7 mouse cellular contexts compared by ENCODE assay signal in genomic region chr8:19702972-19703709, GRCm38 (mm10). TPM values are rescaled to one million over a fixed set of nuclear protein-coding genes. Genes with fewer than 3 reads are reported as not detected.
DNase-seq lines count a peak whose midpoint lies in the region; ATAC-seq and TF ChIP-seq lines count a peak whose summit lies in the region.
"Not testable (repeated sequence)": the region's sequence is repeated elsewhere in the genome, so short reads cannot be mapped to it uniquely, and the experiment has no call there.

No protein-coding gene starts in this region.

- WGBS in embryonic facial prominence, embryonic 11.5 days: 45% methylated on average over 13 of the region's 13 CpGs
- 36% methylated on average over 13 of the region's 13 CpGs for WGBS in intestine, postnatal 0 days

- H3K36me3 ChIP-seq in embryonic facial prominence, embryonic 11.5 days (replicated peaks; ENCODE audit: control insufficient read depth, insufficient read depth, low read depth, low read length); intestine, postnatal 0 days (ENCODE audit: control insufficient read depth, insufficient read depth): not testable (repeated sequence)

- peak; percentile 92 for ATAC-seq in embryonic facial prominence, embryonic 11.5 days (replicated peaks; ENCODE audit: insufficient number of reproducible peaks, low FRiP score, low TSS enrichment, low read depth)
- ATAC-seq in intestine, postnatal 0 days: peak; percentile 85
- peak; percentile 95 for ATAC-seq in megakaryocyte-erythroid progenitor cell, adult 5-6 weeks (replicated peaks; ENCODE audit: low FRiP score, low TSS enrichment, poor library complexity, severe bottlenecking)

- not testable (repeated sequence) for H3K4me1 ChIP-seq in embryonic facial prominence, embryonic 11.5 days (ENCODE audit: control insufficient read depth, insufficient read depth, low read length); intestine, postnatal 0 days (replicated peaks; ENCODE audit: control insufficient read depth, insufficient read depth, low read length)

- intact Hi-C loops in left cerebral cortex, postnatal 25 days (cut with DNase I): not testable (repeated sequence)

- peak; percentile 87 for DNase-seq in adrenal gland, postnatal 14 days
- DNase-seq in embryonic facial prominence, embryonic 11.5 days (ENCODE audit: low spot score): peak; percentile 98
- DNase-seq in heart, adult 11 months: peak; percentile 98
- peak; percentile 95 to 96 for DNase-seq in left cerebral cortex, postnatal 25 days (ENCODE audit: low spot score in 2 of 2)
- DNase-seq in right cerebral cortex, postnatal 4 days: peak; percentile 98

- H3K27me3 ChIP-seq in embryonic facial prominence, embryonic 11.5 days (ENCODE audit: control insufficient read depth, insufficient read depth, low read length); intestine, postnatal 0 days (replicated peaks; ENCODE audit: control insufficient read depth, insufficient read depth, low read length): not testable (repeated sequence)

- TF ChIP-seq CTCF in intestine, postnatal 0 days (IDR thresholded peaks at IDR 0.05; ENCODE audit: low read depth): peak; percentile 64

- H3K4me2 ChIP-seq in embryonic facial prominence, embryonic 11.5 days (ENCODE audit: low read depth, low read length); intestine, postnatal 0 days (replicated peaks; ENCODE audit: low read depth): not testable (repeated sequence)

- H3K9ac ChIP-seq in embryonic facial prominence, embryonic 11.5 days (replicated peaks; ENCODE audit: low read length); intestine, postnatal 0 days (ENCODE audit: low read depth, low read length): not testable (repeated sequence)

- H3K27ac ChIP-seq in embryonic facial prominence, embryonic 11.5 days (replicated peaks; ENCODE audit: low read depth, low read length); intestine, postnatal 0 days (ENCODE audit: low read depth, low read length): not testable (repeated sequence)

- not testable (repeated sequence) for H3K4me3 ChIP-seq in embryonic facial prominence, embryonic 11.5 days (ENCODE audit: low read depth, low read length); intestine, postnatal 0 days (ENCODE audit: low read depth, low read length)

- not testable (repeated sequence) for H3K9me3 ChIP-seq in embryonic facial prominence, embryonic 11.5 days (replicated peaks; ENCODE audit: control insufficient read depth, low read length); intestine, postnatal 0 days (ENCODE audit: control insufficient read depth)

RNA-seq across cellular contexts. Expression of gene 4930467E23Rik, which starts 26.2 kb away (rescaled TPM):
- 0.15 and 0.30 TPM in 2 replicates for total RNA-seq in adrenal gland, postnatal 14 days (2021)
- polyA plus RNA-seq in embryonic facial prominence, embryonic 11.5 days (2014; fragmentation: Nextera tagmentation; extraction: Ambion mirVana): not detected in 2 replicates
- not detected in 2 replicates for polyA plus RNA-seq in intestine, postnatal 0 days (2015; fragmentation: Nextera tagmentation; extraction: Ambion mirVana)
- 1 to 10 TPM in 1 of 2 experiments, not detected in 1; 1.5 TPM for total RNA-seq in left cerebral cortex, postnatal 25 days (2021)
- total RNA-seq in megakaryocyte-erythroid progenitor cell, adult 5-6 weeks (2014; fragmentation: Nextera tagmentation): not detected in 2 replicates
- total RNA-seq in megakaryocyte-erythroid progenitor cell, adult 5-6 weeks (2017): 0.38 TPM in 1 of 2 replicates, not detected in the other
